Mouse (Mus musculus): ENCODE measurements around the gene Krt34. TPM values are rescaled to one million over a fixed set of nuclear protein-coding genes. Genes with fewer than 3 reads are reported as not detected.

Gene Krt34
- polyA plus RNA-seq, 1 experiment = not detected

- Histone ChIP-seq H3K79me3 (ENCODE audit: low read depth) (no peaks in the 10 kb centered on the region), H3K79me2 (ENCODE audit: control insufficient read depth, insufficient read depth) (no peaks in the 10 kb centered on the region), H3K27me3 (ENCODE audit: control insufficient read depth, insufficient read depth, insufficient read length) (peaks cover 23% of the 10 kb centered on the region), H3ac (ENCODE audit: control insufficient read depth, insufficient read length, low read depth) (no peak overlapping the region), H3K4me3 (ENCODE audit: insufficient read depth, poor library complexity, severe bottlenecking) (no peak overlapping the region), H3K36me3 (ENCODE audit: control insufficient read depth, insufficient read depth) (no peaks in the 10 kb centered on the region)
- TF ChIP-seq CEBPB (IDR thresholded peaks at IDR 0.05; ENCODE audit: low read depth) (no peak), CTCF (IDR thresholded peaks at IDR 0.05; ENCODE audit: control insufficient read depth, insufficient read depth, insufficient read length) (no peak), MYOG (IDR thresholded peaks at IDR 0.05; ENCODE audit: control insufficient read depth, extremely low read depth, insufficient read length) (no peak), MYOD1 (IDR thresholded peaks at IDR 0.05; ENCODE audit: control insufficient read depth, insufficient read length, low read depth) (no peak), FOSL1 (IDR thresholded peaks at IDR 0.05; ENCODE audit: insufficient read depth, low read length, poor library complexity, severe bottlenecking) (no peak), MAX (IDR thresholded peaks at IDR 0.05) (no peak), USF1 (IDR thresholded peaks at IDR 0.05; ENCODE audit: low read depth) (no peak)
Observed at GRCm38 (mm10) chr11:99994384-99994661, 47.0 kb downstream of the Krt34 start.

- H3K79me3 ChIP-seq (ENCODE audit: low read depth) = no peaks in the 10 kb centered on the region
- H3K36me3 ChIP-seq (ENCODE audit: control insufficient read depth, insufficient read depth) = no peaks in the 10 kb centered on the region
- H3K4me3 ChIP-seq (ENCODE audit: insufficient read depth, poor library complexity, severe bottlenecking) = no peak within 1 kb of the TSS
- H3ac ChIP-seq (ENCODE audit: control insufficient read depth, insufficient read length, low read depth) = no peak within 1 kb of the TSS
- TF ChIP-seq CTCF (IDR thresholded peaks at IDR 0.05; ENCODE audit: control insufficient read depth, insufficient read depth, insufficient read length) (no peak), USF1 (IDR thresholded peaks at IDR 0.05; ENCODE audit: low read depth) (no peak), MYOD1 (IDR thresholded peaks at IDR 0.05; ENCODE audit: control insufficient read depth, insufficient read length, low read depth) (no peak), MAX (IDR thresholded peaks at IDR 0.05) (no peak), FOSL1 (IDR thresholded peaks at IDR 0.05; ENCODE audit: insufficient read depth, low read length, poor library complexity, severe bottlenecking) (no peak), CEBPB (IDR thresholded peaks at IDR 0.05; ENCODE audit: low read depth) (no peak), MYOG (IDR thresholded peaks at IDR 0.05; ENCODE audit: control insufficient read depth, extremely low read depth, insufficient read length) (no peak)
- H3K27me3 ChIP-seq (ENCODE audit: control insufficient read depth, insufficient read depth, insufficient read length) = peaks cover 23% of the 10 kb centered on the region
- no peaks in the 10 kb centered on the region for H3K79me2 ChIP-seq (ENCODE audit: control insufficient read depth, insufficient read depth)
Observed at GRCm38 (mm10) chr11:99993620-99994383, 47.6 kb downstream of the Krt34 start, which contains the start of gene Krtap17-1. TSS of gene Krtap17-1 (minus strand) at chr11:99993994.

- H3ac ChIP-seq (ENCODE audit: control insufficient read depth, insufficient read length, low read depth) = no peak overlapping the region
- H3K79me2 ChIP-seq (ENCODE audit: control insufficient read depth, insufficient read depth) = no peaks in the 10 kb centered on the region
- no peaks in the 10 kb centered on the region for H3K36me3 ChIP-seq (ENCODE audit: control insufficient read depth, insufficient read depth)
- TF ChIP-seq MAX (IDR thresholded peaks at IDR 0.05) (no peak), MYOG (IDR thresholded peaks at IDR 0.05; ENCODE audit: control insufficient read depth, extremely low read depth, insufficient read length) (no peak), CEBPB (IDR thresholded peaks at IDR 0.05; ENCODE audit: low read depth) (no peak), MYOD1 (IDR thresholded peaks at IDR 0.05; ENCODE audit: control insufficient read depth, insufficient read length, low read depth) (no peak), USF1 (IDR thresholded peaks at IDR 0.05; ENCODE audit: low read depth) (no peak), CTCF (IDR thresholded peaks at IDR 0.05; ENCODE audit: control insufficient read depth, insufficient read depth, insufficient read length) (no peak), FOSL1 (IDR thresholded peaks at IDR 0.05; ENCODE audit: insufficient read depth, low read length, poor library complexity, severe bottlenecking) (no peak)
- H3K4me3 ChIP-seq (ENCODE audit: insufficient read depth, poor library complexity, severe bottlenecking) = no peak overlapping the region
- H3K27me3 ChIP-seq (ENCODE audit: control insufficient read depth, insufficient read depth, insufficient read length) = peaks cover 26% of the 10 kb centered on the region
- no peaks in the 10 kb centered on the region for H3K79me3 ChIP-seq (ENCODE audit: low read depth)
Observed at GRCm38 (mm10) chr11:99990571-99990970, 50.8 kb downstream of the Krt34 start.

GRCm38 (mm10) chr11:99989881-99990405 lies 51.4 kb downstream of the Krt34 start:
- Histone ChIP-seq H3K79me2 (ENCODE audit: control insufficient read depth, insufficient read depth) (no peaks in the 10 kb centered on the region), H3ac (ENCODE audit: control insufficient read depth, insufficient read length, low read depth) (no peak overlapping the region), H3K27me3 (ENCODE audit: control insufficient read depth, insufficient read depth, insufficient read length) (peaks cover 28% of the 10 kb centered on the region), H3K36me3 (ENCODE audit: control insufficient read depth, insufficient read depth) (no peaks in the 10 kb centered on the region), H3K4me3 (ENCODE audit: insufficient read depth, poor library complexity, severe bottlenecking) (no peak overlapping the region), H3K79me3 (ENCODE audit: low read depth) (no peaks in the 10 kb centered on the region)
- no peak for TF ChIP-seq FOSL1 (IDR thresholded peaks at IDR 0.05; ENCODE audit: insufficient read depth, low read length, poor library complexity, severe bottlenecking)
- peak; percentile 49 for TF ChIP-seq MYOD1 (IDR thresholded peaks at IDR 0.05; ENCODE audit: control insufficient read depth, insufficient read length, low read depth)

- no peaks in the 10 kb centered on the region for H3K79me2 ChIP-seq (ENCODE audit: control insufficient read depth, insufficient read depth)
- TF ChIP-seq CTCF (IDR thresholded peaks at IDR 0.05; ENCODE audit: control insufficient read depth, insufficient read depth, insufficient read length) = no peak
- no peak for TF ChIP-seq FOSL1 (IDR thresholded peaks at IDR 0.05; ENCODE audit: insufficient read depth, low read length, poor library complexity, severe bottlenecking)
- no peak for TF ChIP-seq MYOG (IDR thresholded peaks at IDR 0.05; ENCODE audit: control insufficient read depth, extremely low read depth, insufficient read length)
- TF ChIP-seq MAX (IDR thresholded peaks at IDR 0.05) = no peak
- no peak for TF ChIP-seq MYOD1 (IDR thresholded peaks at IDR 0.05; ENCODE audit: control insufficient read depth, insufficient read length, low read depth)
- no peak for TF ChIP-seq USF1 (IDR thresholded peaks at IDR 0.05; ENCODE audit: low read depth)
- TF ChIP-seq CEBPB (IDR thresholded peaks at IDR 0.05; ENCODE audit: low read depth) = no peak
- H3K4me3 ChIP-seq (ENCODE audit: insufficient read depth, poor library complexity, severe bottlenecking) = no peak overlapping the region
- no peaks in the 10 kb centered on the region for H3K36me3 ChIP-seq (ENCODE audit: control insufficient read depth, insufficient read depth)
- H3K27me3 ChIP-seq (ENCODE audit: control insufficient read depth, insufficient read depth, insufficient read length) = peaks cover 29% of the 10 kb centered on the region
- no peak overlapping the region for H3ac ChIP-seq (ENCODE audit: control insufficient read depth, insufficient read length, low read depth)
- H3K79me3 ChIP-seq (ENCODE audit: low read depth) = no peaks in the 10 kb centered on the region
Observed at GRCm38 (mm10) chr11:99988530-99988929, 52.8 kb downstream of the Krt34 start.

Other genes starting within 250 kb of the Krt34 start
- not detected for gene Gm11596, start 248.1 kb downstream of the Krt34 start, polyA plus RNA-seq (2012; fragmentation: generic; extraction: Trizol)
- gene Gm11569, start 242.6 kb downstream of the Krt34 start, polyA plus RNA-seq (2012; fragmentation: generic; extraction: Trizol) = not detected
- not detected for gene Gm11554, start 237.1 kb downstream of the Krt34 start, polyA plus RNA-seq (2012; fragmentation: generic; extraction: Trizol)
- not detected for gene Krtap4-13, start 231.7 kb downstream of the Krt34 start, polyA plus RNA-seq (2012; fragmentation: generic; extraction: Trizol)
- gene Gm11564, start 225.9 kb downstream of the Krt34 start, polyA plus RNA-seq (2012; fragmentation: generic; extraction: Trizol) = not detected
- not detected for gene 2300003K06Rik, start 203.5 kb downstream of the Krt34 start, polyA plus RNA-seq (2012; fragmentation: generic; extraction: Trizol)
- not detected for gene Krtap4-16, start 189.9 kb downstream of the Krt34 start, polyA plus RNA-seq (2012; fragmentation: generic; extraction: Trizol)
- gene Gm11568, start 183.6 kb downstream of the Krt34 start, polyA plus RNA-seq (2012; fragmentation: generic; extraction: Trizol) = not detected
- gene Gm11559, start 177.1 kb downstream of the Krt34 start, polyA plus RNA-seq (2012; fragmentation: generic; extraction: Trizol) = not detected
- not detected for gene Krtap9-1, start 168.2 kb downstream of the Krt34 start, polyA plus RNA-seq (2012; fragmentation: generic; extraction: Trizol)
- not detected for gene Gm11567, start 162.4 kb downstream of the Krt34 start, polyA plus RNA-seq (2012; fragmentation: generic; extraction: Trizol)
- not detected for gene Krtap31-1, start 133.6 kb downstream of the Krt34 start, polyA plus RNA-seq (2012; fragmentation: generic; extraction: Trizol)
- not detected for gene Gm11565, start 126.8 kb downstream of the Krt34 start, polyA plus RNA-seq (2012; fragmentation: generic; extraction: Trizol)
- gene Krtap31-2, start 105.3 kb downstream of the Krt34 start, polyA plus RNA-seq (2012; fragmentation: generic; extraction: Trizol) = not detected
- gene Krtap9-5, start 93.1 kb downstream of the Krt34 start, polyA plus RNA-seq (2012; fragmentation: generic; extraction: Trizol) = not detected
- not detected for gene Krtap29-1, start 62.5 kb downstream of the Krt34 start, polyA plus RNA-seq (2012; fragmentation: generic; extraction: Trizol)
- gene Krtap16-1, start 55.0 kb downstream of the Krt34 start, polyA plus RNA-seq (2012; fragmentation: generic; extraction: Trizol) = not detected
- gene Krtap17-1, start 47.6 kb downstream of the Krt34 start, polyA plus RNA-seq (2012; fragmentation: generic; extraction: Trizol) = not detected
- gene Krt33a, start 25.3 kb downstream of the Krt34 start, polyA plus RNA-seq (2012; fragmentation: generic; extraction: Trizol) = 0.02 TPM
- gene Krt33b, start 11.7 kb downstream of the Krt34 start, polyA plus RNA-seq (2012; fragmentation: generic; extraction: Trizol) = not detected
- gene Krt31, start 9.0 kb upstream of the Krt34 start, polyA plus RNA-seq (2012; fragmentation: generic; extraction: Trizol) = not detected
- not detected for gene Krt32, start 46.7 kb upstream of the Krt34 start, polyA plus RNA-seq (2012; fragmentation: generic; extraction: Trizol)
- gene Krt35, start 54.7 kb upstream of the Krt34 start, polyA plus RNA-seq (2012; fragmentation: generic; extraction: Trizol) = not detected
- 0.14 TPM for gene Krt36, start 64.1 kb upstream of the Krt34 start, polyA plus RNA-seq (2012; fragmentation: generic; extraction: Trizol)
- 20.0 TPM for gene Krt13, start 80.0 kb upstream of the Krt34 start, polyA plus RNA-seq (2012; fragmentation: generic; extraction: Trizol)
- 0.02 TPM for gene Krt15, start 94.4 kb upstream of the Krt34 start, polyA plus RNA-seq (2012; fragmentation: generic; extraction: Trizol)
- 3.5 TPM for gene Krt19, start 107.1 kb upstream of the Krt34 start, polyA plus RNA-seq (2012; fragmentation: generic; extraction: Trizol)
- gene Krt9, start 151.7 kb upstream of the Krt34 start, polyA plus RNA-seq (2012; fragmentation: generic; extraction: Trizol) = 1.8 TPM
- gene Krt14, start 166.0 kb upstream of the Krt34 start, polyA plus RNA-seq (2012; fragmentation: generic; extraction: Trizol) = 32.4 TPM
- gene Krt16, start 207.3 kb upstream of the Krt34 start, polyA plus RNA-seq (2012; fragmentation: generic; extraction: Trizol) = 0.21 TPM
- gene Krt17, start 219.5 kb upstream of the Krt34 start, polyA plus RNA-seq (2012; fragmentation: generic; extraction: Trizol) = 0.04 TPM
- not detected for gene Krt42, start 228.3 kb upstream of the Krt34 start, polyA plus RNA-seq (2012; fragmentation: generic; extraction: Trizol)

All from C2C12 (cell line).